Mouse (Mus musculus) liver, embryonic 18 days (tissue): Measurements from ENCODE around the gene Adgrg3. TPM values are rescaled to one million over a fixed set of nuclear protein-coding genes. Genes with fewer than 3 reads are reported as not detected.

Experiments used
- polyA plus RNA-seq: library from polyadenylated mRNA; depleted of rRNA; stranded (reverse); fragments of >200 nt; gene quantifications from 2 replicates; pipeline ENCODE4 v1.2.3, GENCODE M21; 2012; rRNA removed

Gene Adgrg3
- 13.9 and 17.7 TPM in 2 replicates for polyA plus RNA-seq

DNA sequence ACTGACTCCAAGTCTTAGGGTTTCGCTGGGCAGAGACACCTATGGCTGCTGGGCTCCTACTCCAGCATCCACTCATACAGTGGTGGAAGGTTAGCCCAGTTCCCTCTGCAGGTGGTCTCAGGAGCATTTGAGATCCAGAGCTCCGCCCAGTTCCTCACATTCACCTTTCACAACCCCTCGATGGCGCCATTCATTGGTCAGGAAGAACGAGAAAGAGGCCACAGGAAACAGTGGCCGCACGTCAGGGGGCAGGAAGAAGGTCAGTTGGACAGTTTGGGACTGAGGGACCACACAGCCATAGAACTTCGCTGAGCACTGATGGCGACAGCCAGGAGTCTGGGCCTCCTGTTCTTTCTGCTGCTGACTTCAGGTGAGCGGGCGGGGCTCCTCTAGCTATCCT lies at the start of gene Adgrg3:
TSS of gene Adgrg3 (plus strand) at position 242 of the 400 bp plus-strand sequence.

GRCm38 (mm10) chr8:94974467-94975165 lies 42.9 kb upstream of the Adgrg3 start, which contains the start of gene Adgrg1:
Adgrg1 (plus strand) TSS chr8:94974751.

GRCm38 (mm10) chr8:95054927-95055510 lies 37.5 kb downstream of the Adgrg3 start, which contains the start of gene Drc7:
Drc7 (plus strand) TSS chr8:95055103.

DNA sequence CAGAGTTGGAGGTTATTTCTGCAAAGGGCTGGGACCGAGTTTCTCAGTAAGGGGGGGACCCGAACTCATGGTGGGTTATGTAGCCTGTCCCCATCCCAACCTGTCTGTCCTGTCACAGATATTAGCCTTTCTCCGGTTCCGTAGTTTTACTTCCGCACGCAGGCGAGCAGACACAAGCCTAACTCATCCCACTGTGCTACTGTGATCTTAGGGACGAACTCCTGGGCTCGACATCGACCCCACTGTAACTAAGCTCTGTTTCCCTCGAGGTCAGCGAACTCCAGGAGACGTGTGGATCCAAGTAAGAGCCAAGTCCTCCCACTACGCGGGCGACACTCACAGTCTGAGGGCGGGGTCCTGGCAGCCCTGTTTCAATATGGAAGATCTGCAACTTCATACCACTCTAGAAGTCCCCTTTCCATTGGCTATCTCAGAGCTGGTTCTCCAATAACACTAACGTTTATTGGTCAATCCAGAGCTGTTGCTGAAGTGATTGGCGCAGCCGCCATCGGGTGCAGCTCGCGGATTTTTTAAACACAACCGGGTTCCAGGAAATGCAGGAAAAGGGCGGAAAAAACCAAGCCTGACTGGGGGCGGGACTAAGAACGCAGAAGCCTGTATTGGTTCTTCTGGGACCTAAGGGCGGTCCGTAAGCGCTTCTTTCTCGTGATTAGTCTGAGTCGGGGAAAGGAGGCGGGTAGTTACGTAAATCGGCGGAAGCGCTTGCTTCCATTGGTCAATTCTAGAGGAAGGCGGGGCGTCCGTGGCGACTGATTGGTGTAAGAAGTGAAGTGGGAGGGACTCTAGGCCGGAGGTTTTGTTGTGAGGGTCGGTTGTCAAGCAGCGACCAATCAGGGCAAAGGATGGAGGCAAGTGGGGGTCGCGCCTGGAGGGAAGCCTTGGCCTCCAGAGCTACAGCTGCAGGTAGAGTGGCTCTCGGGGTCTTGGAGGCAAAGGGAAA lies 63.2 kb downstream of the Adgrg3 start, which contains the start of gene Katnb1:
TSS of gene Katnb1 (plus strand) at position 806 of the 961 bp plus-strand sequence.

Other genes with a start within 250 kb of the Adgrg3 start
- gene Cx3cl1, start 245.7 kb upstream of the Adgrg3 start, polyA plus RNA-seq, result 0.71 and 0.73 TPM in 2 replicates
- 0.10 TPM in 1 of 2 replicates, not detected in the other for gene Ccl17, start 207.2 kb upstream of the Adgrg3 start, polyA plus RNA-seq
- gene Coq9, start 179.4 kb upstream of the Adgrg3 start, polyA plus RNA-seq, result 65.0 and 70.7 TPM in 2 replicates
- 14.2 and 14.9 TPM in 2 replicates for gene Ciapin1, start 179.3 kb upstream of the Adgrg3 start, polyA plus RNA-seq
- gene Polr2c, start 160.2 kb upstream of the Adgrg3 start, polyA plus RNA-seq, result 47.6 and 48.4 TPM in 2 replicates
- gene Dok4, start 141.4 kb upstream of the Adgrg3 start, polyA plus RNA-seq, result 4.0 and 4.2 TPM in 2 replicates
- gene Ccdc102a, start 99.6 kb upstream of the Adgrg3 start, polyA plus RNA-seq, result 1.9 and 2.3 TPM in 2 replicates
- 0.28 and 0.39 TPM in 2 replicates for gene Adgrg5, start 94.0 kb upstream of the Adgrg3 start, polyA plus RNA-seq
- gene Adgrg1, start 42.9 kb upstream of the Adgrg3 start, polyA plus RNA-seq, result 37.4 and 44.9 TPM in 2 replicates
- 0.37 and 0.46 TPM in 2 replicates for gene Drc7, start 37.4 kb downstream of the Adgrg3 start, polyA plus RNA-seq
- 4.0 and 5.3 TPM in 2 replicates for gene Katnb1, start 63.5 kb downstream of the Adgrg3 start, polyA plus RNA-seq
- 8.7 and 12.1 TPM in 2 replicates for gene Kifc3, start 185.1 kb downstream of the Adgrg3 start, polyA plus RNA-seq